Mouse (Mus musculus): ENCODE data around the gene Gjd3.

DNA sequence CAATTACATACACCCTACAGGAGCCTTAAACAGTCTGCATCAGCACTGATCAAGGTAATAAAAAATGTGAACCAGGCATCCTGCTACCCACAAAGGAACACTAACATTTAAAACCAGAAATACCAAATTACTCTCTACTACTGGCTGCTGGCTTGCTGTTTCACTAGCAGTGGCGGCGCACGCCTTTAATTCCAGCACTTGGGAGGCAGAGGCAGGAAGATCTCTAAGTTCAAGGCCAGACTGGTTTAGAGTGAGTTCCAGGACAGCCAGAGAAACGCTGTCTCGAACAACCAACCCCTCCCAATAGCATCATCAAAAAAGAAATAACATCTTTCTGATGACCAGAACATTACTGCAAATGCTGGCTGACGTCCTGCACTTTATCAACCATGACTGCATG, 37.0 kb upstream of the Gjd3 start:
- TF ChIP-seq CTCF (conservative IDR thresholded peaks at IDR 0.05; ENCODE audit: insufficient read depth, insufficient read length, low read depth, low read length) (no peak), POLR2A (IDR thresholded peaks at IDR 0.05; ENCODE audit: low read depth, low read length) (no peak)
